Mouse (Mus musculus) CD4-positive naive resting alpha-beta T cell, adult 57 days (primary cell): ENCODE measurements around the gene Cep89. TPM values are rescaled to one million over a fixed set of nuclear protein-coding genes. Genes with fewer than 3 reads are reported as not detected.

ENCODE experiments used
- total RNA-seq: library from RNA; stranded (reverse); gene quantifications from one replicate; pipeline ENCODE4 v1.2.4, GENCODE M21; 2023

The Cep89 gene
- total RNA-seq = 9.2 TPM

GRCm38 (mm10) chr7:35396542-35397168, at the start of gene Cep89, which contains the start of gene Faap24:
Gene Cep89 (plus strand): TSS chr7:35397035.
Gene Faap24 (minus strand): TSS chr7:35396836.

GRCm38 (mm10) chr7:35447996-35448846, 51.4 kb downstream of the Cep89 start, which contains the start of gene Slc7a9:
Gene Slc7a9 (plus strand): TSS chr7:35448796.

Other genes starting within 250 kb of the Cep89 start
- gene Slc7a10, start 210.7 kb upstream of the Cep89 start, total RNA-seq = not detected
- 0.15 TPM for gene Lrp3, start 181.5 kb upstream of the Cep89 start, total RNA-seq
- 17.2 TPM for gene Gpatch1, start 78.6 kb upstream of the Cep89 start, total RNA-seq
- gene Rhpn2, start 62.9 kb upstream of the Cep89 start, total RNA-seq = 1.2 TPM
- gene Faap24, start 199 bp upstream of the Cep89 start, total RNA-seq = 9.3 TPM
- gene Slc7a9, start 51.8 kb downstream of the Cep89 start, total RNA-seq = not detected
- not detected for gene Tdrd12, start 140.7 kb downstream of the Cep89 start, total RNA-seq
- gene Nudt19, start 159.3 kb downstream of the Cep89 start, total RNA-seq = 19.4 TPM
- gene Rgs9bp, start 188.5 kb downstream of the Cep89 start, total RNA-seq = 0.09 TPM
- 50.6 TPM for gene Ankrd27, start 189.2 kb downstream of the Cep89 start, total RNA-seq